Mouse (Mus musculus) intestine, postnatal 0 days (tissue): ENCODE data around the gene Ankrd55. TPM values are rescaled to one million over a fixed set of nuclear protein-coding genes. Genes with fewer than 3 reads are reported as not detected.

Experiments used
- ATAC-seq: fragments of 200-750 bp; cut with Nextera tagmentation; 2 replicates; pipeline ENCODE4 v1.8.0; 2017; ENCODE audit warnings: mild to moderate bottlenecking, moderate TSS enrichment, moderate library complexity
- H3K27ac ChIP-seq: fragments of 300-500 bp; sonication (generic); 2 replicates; pipeline ENCODE4 v1.5.1; 2014; ENCODE audit warnings: mild to moderate bottlenecking, low read depth, low read length, moderate library complexity
- H3K27me3 ChIP-seq: fragments of 300-500 bp; sonication (generic); replicated peaks from 2 replicates; pipeline ENCODE4 v1.6.1; 2014; ENCODE audit warnings: low read length, mixed read lengths; ENCODE audit not compliant: control insufficient read depth, insufficient read depth
- H3K36me3 ChIP-seq: fragments of 300-500 bp; sonication (generic); 2 replicates; pipeline ENCODE4 v1.6.1; 2014; ENCODE audit warnings: mild to moderate bottlenecking, moderate library complexity; ENCODE audit not compliant: control insufficient read depth, insufficient read depth
- H3K4me1 ChIP-seq: fragments of 300-500 bp; sonication (generic); replicated peaks from 2 replicates; pipeline ENCODE4 v1.6.1; 2014; ENCODE audit warnings: antibody characterized with exemption, low read length, mixed read lengths; ENCODE audit not compliant: control insufficient read depth, insufficient read depth
- H3K4me2 ChIP-seq: fragments of 300-500 bp; sonication (generic); replicated peaks from 2 replicates; pipeline ENCODE4 v1.6.1; 2014; ENCODE audit warnings: low read depth, mild to moderate bottlenecking, moderate library complexity
- H3K4me3 ChIP-seq: fragments of 300-500 bp; sonication (generic); 2 replicates; pipeline ENCODE4 v1.5.1; 2014; ENCODE audit warnings: low read depth, low read length
- H3K9ac ChIP-seq: fragments of 300-500 bp; sonication (generic); 2 replicates; pipeline ENCODE4 v1.6.1; 2014; ENCODE audit warnings: mild to moderate bottlenecking, low read depth, low read length
- H3K9me3 ChIP-seq: fragments of 300-500 bp; sonication (generic); 2 replicates; pipeline ENCODE4 v1.6.1; 2016; ENCODE audit warnings: mixed run types; ENCODE audit not compliant: control insufficient read depth
- CTCF ChIP-seq: sonication (generic); IDR thresholded peaks from 2 replicates; pipeline ENCODE4 v1.5.1; 2016; ENCODE audit warnings: low read depth, mild to moderate bottlenecking, control low read depth, antibody characterized with exemption, moderate library complexity
- WGBS: fragments of 180-500 bp; shearing (Covaris S2); extraction: QIAGEN DNeasy Blood & Tissue Kit; methylation state at CpG from one replicate; pipeline ENCODE4 v1.1.7; 2014; 5-methylcytosine and 5-hydroxymethylcytosine counted together
- polyA plus RNA-seq: library from polyadenylated mRNA; unstranded; fragments of >200 nt; fragmentation: Nextera tagmentation; extraction: Ambion mirVana; gene quantifications from 2 replicates; pipeline ENCODE4 v1.2.1, GENCODE M21; 2015

Ankrd55 gene
- polyA plus RNA-seq, 1 experiment from 2014 or later, result 0.47 TPM

DNA sequence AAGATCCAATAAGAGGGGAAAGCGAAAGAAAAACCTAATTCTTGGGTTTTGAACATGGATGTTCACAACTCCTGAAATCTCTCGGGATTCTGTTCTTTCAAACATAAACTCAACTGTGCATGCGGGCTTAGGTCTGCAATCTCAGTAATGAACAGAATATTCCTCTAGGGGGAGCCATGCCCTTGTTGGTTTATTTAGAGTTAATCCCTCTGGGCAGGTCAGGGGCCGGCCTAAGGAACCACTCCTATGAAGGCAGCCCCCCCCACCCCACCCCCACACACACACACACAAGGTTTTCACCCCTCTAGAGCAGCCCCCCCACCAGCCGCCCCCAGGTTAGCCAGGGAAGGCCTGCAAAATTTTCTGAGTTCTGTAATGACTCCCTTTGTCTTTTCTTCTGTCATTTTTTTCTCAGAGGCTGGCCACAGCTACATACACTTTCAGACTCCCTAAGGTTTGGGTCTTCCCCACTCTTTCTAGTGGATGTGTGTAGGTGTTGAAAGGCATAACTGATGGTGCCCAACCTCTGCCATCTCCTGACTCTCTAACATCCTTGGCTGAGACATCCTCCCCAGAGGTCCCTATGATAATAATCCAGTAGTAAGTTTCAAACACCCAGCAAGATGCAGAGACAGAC is 16.2 kb upstream of the Ankrd55 start:
- Histone ChIP-seq H3K27me3 (no peaks in the 10 kb centered on the region), H3K27ac (no peak overlapping the region), H3K9me3 (no peaks in the 10 kb centered on the region), H3K4me1 (no peaks in the 10 kb centered on the region), H3K4me2 (no peak overlapping the region), H3K9ac (no peak overlapping the region), H3K36me3 (no peaks in the 10 kb centered on the region), H3K4me3 (no peak overlapping the region)
- ATAC-seq, result no peak
- 26% methylated on average over 5 of the region's 5 CpGs for WGBS
- TF ChIP-seq CTCF, result peak; percentile 73

DNA sequence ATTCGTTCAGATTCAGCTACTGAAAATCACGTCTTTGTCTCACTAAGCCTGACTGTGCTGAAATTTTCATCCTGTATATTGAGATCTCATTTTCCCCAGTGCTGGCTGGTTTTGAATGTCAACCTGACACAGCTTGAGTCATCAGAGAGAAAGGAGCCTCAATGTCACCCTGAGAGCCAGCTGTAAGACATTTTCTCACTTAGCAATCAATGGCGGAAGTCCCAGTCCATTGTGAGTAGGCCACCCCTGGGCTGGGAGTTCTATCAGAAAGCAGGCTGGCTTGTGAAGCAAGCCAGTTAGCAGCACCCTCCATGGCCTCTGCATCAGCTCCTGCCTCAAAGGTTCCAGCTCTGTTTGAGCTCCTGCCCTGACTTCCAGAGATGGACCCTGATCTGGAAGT is 13.6 kb upstream of the Ankrd55 start:
- no peak for TF ChIP-seq CTCF
- Histone ChIP-seq H3K4me2 (no peak overlapping the region), H3K9ac (no peak overlapping the region), H3K4me1 (no peaks in the 10 kb centered on the region), H3K36me3 (no peaks in the 10 kb centered on the region), H3K4me3 (no peak overlapping the region), H3K27me3 (no peaks in the 10 kb centered on the region), H3K9me3 (no peaks in the 10 kb centered on the region), H3K27ac (no peak overlapping the region)
- 90% methylated on average over 3 of the region's 3 CpGs for WGBS
- ATAC-seq, result no peak

DNA sequence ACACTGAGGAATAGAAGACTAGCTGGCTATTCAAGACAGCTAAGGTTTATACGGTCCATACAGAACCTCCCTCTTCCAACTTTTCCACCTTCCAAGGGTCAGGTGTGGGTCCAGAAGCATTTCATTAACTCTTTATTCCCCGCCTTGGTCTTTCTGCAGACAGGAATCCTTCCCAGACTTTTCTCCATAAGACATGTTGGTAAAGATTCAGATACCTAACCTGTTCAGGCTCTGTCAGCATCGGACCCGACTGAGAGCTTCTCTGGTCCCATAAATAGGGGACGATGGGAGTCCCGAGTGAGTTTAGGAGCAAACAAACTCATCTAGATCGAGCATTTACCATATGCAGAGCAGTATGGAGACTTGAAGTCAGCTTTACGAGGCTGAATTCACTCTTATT is 12.3 kb upstream of the Ankrd55 start:
- no peak overlapping the region for H3K4me2 ChIP-seq
- no peak for ATAC-seq
- H3K27me3 ChIP-seq, result no peaks in the 10 kb centered on the region
- no peaks in the 10 kb centered on the region for H3K9me3 ChIP-seq
- no peaks in the 10 kb centered on the region for H3K36me3 ChIP-seq
- no peak overlapping the region for H3K27ac ChIP-seq
- H3K4me3 ChIP-seq, result no peak overlapping the region
- no peak for TF ChIP-seq CTCF
- no peak overlapping the region for H3K9ac ChIP-seq
- WGBS, result 83% methylated on average over 8 of the region's 8 CpGs
- H3K4me1 ChIP-seq, result no peaks in the 10 kb centered on the region

DNA sequence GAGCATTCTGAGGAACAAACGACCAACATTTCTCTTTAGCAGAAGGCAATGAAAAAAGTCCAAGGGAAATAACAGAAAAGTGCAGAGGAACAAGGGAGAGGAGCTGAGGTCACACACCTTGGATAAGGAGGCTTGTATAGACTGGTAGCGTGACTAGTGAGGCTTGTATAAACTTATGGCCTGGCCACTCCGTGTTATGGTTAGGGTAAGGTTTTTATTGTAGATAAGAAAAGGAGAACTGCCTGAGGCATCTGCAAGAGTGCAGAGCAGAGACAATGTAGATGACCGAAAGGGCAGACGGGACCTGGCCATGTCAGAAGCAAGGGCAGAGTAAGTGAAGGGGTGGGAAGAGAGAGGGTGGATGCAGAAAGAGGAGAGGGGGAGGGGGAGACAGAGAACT is 10.7 kb upstream of the Ankrd55 start:
- 62% methylated on average over 5 of the region's 5 CpGs for WGBS
- Histone ChIP-seq H3K4me1 (no peaks in the 10 kb centered on the region), H3K4me2 (no peak overlapping the region), H3K9ac (no peak overlapping the region), H3K9me3 (no peaks in the 10 kb centered on the region), H3K4me3 (no peak overlapping the region), H3K36me3 (no peaks in the 10 kb centered on the region), H3K27me3 (no peaks in the 10 kb centered on the region), H3K27ac (no peak overlapping the region)
- TF ChIP-seq CTCF, result no peak
- ATAC-seq, result no peak

DNA sequence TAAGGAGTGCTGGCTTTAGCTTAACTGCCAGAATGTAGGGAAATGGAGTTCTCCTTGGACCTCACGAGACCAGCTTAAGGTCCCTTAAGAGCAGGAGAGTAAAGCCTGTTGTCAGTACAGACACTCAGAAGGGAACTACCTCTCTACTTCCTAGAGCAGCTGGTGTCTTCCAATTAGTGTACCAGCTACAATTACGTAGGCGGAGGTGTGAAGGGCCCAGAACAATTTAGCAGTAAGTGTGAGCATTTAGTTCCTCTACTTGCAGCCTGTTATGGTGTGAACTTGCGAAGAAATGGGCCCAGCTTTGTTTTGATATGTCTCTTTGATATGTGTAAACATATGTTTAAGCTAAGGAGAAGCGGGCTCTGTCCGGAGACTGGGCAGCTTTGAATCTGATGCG is 10.0 kb upstream of the Ankrd55 start:
- no peak for TF ChIP-seq CTCF
- Histone ChIP-seq H3K9me3 (no peaks in the 10 kb centered on the region), H3K4me1 (no peaks in the 10 kb centered on the region), H3K4me3 (no peak overlapping the region), H3K9ac (no peak overlapping the region), H3K27ac (no peak overlapping the region), H3K4me2 (no peak overlapping the region), H3K36me3 (no peaks in the 10 kb centered on the region), H3K27me3 (no peaks in the 10 kb centered on the region)
- 79% methylated on average over 7 of the region's 7 CpGs for WGBS
- no peak for ATAC-seq

DNA sequence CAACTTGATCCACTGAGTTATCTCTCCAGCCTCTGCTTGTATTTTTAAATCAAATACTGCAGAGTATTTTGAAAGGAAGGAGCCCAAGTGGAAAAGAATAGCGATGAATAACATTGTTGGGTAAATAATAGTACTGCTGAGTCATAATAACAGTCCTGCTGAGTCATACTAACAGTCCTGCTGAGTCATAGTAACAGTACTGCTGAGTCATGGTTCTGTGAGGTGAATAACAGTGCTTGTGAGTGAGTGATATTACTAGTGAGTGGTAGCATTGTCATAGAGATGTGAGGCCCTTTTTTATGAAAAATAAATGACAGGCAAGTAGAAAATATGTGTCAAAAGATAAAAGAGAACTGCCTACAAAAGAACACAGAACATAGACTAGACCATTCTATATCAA is 1.1 kb upstream of the Ankrd55 start:
- no peaks in the 10 kb centered on the region for H3K4me1 ChIP-seq
- no peak overlapping the region for H3K4me2 ChIP-seq
- no peaks in the 10 kb centered on the region for H3K9me3 ChIP-seq
- TF ChIP-seq CTCF, result no peak
- H3K4me3 ChIP-seq, result no peak overlapping the region
- H3K27me3 ChIP-seq, result no peaks in the 10 kb centered on the region
- WGBS, result 80% methylated on average over 1 of the region's 1 CpGs
- no peak overlapping the region for H3K9ac ChIP-seq
- no peaks in the 10 kb centered on the region for H3K36me3 ChIP-seq
- ATAC-seq, result no peak
- no peak overlapping the region for H3K27ac ChIP-seq

DNA sequence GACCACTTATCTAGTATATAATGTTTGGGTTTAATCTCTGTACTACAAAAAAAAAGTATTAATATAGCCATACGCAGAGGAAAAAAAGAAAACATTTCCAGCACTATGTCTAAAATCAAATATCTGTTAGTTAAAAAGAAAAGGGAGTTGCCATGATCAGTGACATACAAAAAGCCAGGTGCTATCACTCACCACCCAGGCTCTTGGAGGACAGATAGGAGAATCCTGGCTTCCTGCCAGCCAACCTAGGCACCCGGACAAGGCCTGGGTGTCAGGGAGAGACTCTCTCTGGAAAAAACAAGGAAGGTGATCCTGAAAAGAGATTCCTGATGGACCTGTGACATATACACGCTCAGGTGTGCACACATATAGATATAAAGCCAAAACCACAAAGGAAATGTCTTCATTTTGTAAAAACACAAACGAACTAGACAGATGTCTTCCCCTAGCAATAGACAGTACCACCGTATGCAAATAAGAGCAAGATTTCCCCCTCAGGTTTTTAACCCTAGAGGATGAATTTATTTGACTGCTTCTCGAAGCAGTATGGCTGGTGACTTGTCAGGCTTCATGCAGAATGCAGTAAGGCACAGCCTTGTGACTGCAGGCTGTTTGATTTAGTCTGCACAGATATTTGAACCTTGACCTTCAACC is 553 bp upstream of the Ankrd55 start:
- H3K27me3 ChIP-seq, result no peaks in the 10 kb centered on the region
- H3K27ac ChIP-seq, result no peak overlapping the region
- 34% methylated on average over 6 of the region's 6 CpGs for WGBS
- no peaks in the 10 kb centered on the region for H3K4me1 ChIP-seq
- no peak overlapping the region for H3K4me3 ChIP-seq
- no peak for TF ChIP-seq CTCF
- no peaks in the 10 kb centered on the region for H3K36me3 ChIP-seq
- peak overlapping the region; percentile 52 for H3K4me2 ChIP-seq
- ATAC-seq, result no peak; the same call in 1 of the 2 replicates
- H3K9me3 ChIP-seq, result no peaks in the 10 kb centered on the region
- no peak overlapping the region for H3K9ac ChIP-seq
